Mouse (Mus musculus) ES-E14 (cell line): ENCODE results near the gene Hist1h2an. TPM values are rescaled to one million over a fixed set of nuclear protein-coding genes. Genes with fewer than 3 reads are reported as not detected.
A peak's percentile ranks its signal among the peaks of the same experiment; 100 is the strongest.
"Not testable (repeated sequence)": the region's sequence is repeated elsewhere in the genome, so short reads cannot be mapped to it uniquely, and the experiment has no call there.

ENCODE experiments used
- DNase-seq: peaks from one replicate; pipeline ENCODE4 v3.0.0-alpha.2; 2013; ENCODE audit warnings: low read depth, low spot score
- H3K27ac ChIP-seq: 2 replicates; pipeline ENCODE4 v1.5.1; 2012; ENCODE audit warnings: low read depth, mild to moderate bottlenecking, low read length, moderate library complexity, mixed read lengths; ENCODE audit not compliant: poor library complexity, insufficient read depth, severe bottlenecking
- H3K36me3 ChIP-seq: 2 replicates; pipeline ENCODE4 v1.6.1; 2012; ENCODE audit warnings: mild to moderate bottlenecking, low read length, moderate library complexity, mixed read lengths; ENCODE audit not compliant: control insufficient read depth, poor library complexity, insufficient read depth, severe bottlenecking
- H3K4me1 ChIP-seq, 2 experiments: fragments of 150-350 bp in 1 of 2; sonication (generic) in 1 of 2; 2 replicates each; pipeline ENCODE4 v1.6.1; 2012; ENCODE audit warnings: low read length in 2 of 2, mild to moderate bottlenecking in 1 of 2, mixed read lengths in 1 of 2; ENCODE audit not compliant: control insufficient read depth in 2 of 2, insufficient read depth in 2 of 2, poor library complexity in 1 of 2
- H3K4me3 ChIP-seq, 2 experiments: fragments of 150-350 bp in 1 of 2; sonication (generic) in 1 of 2; 2 replicates each; pipeline ENCODE4 v1.5.1; 2012; ENCODE audit warnings: low read length in 2 of 2, low read depth in 1 of 2, mild to moderate bottlenecking in 1 of 2, mixed read lengths in 1 of 2; ENCODE audit not compliant: insufficient read depth in 1 of 2, poor library complexity in 1 of 2, severe bottlenecking in 1 of 2
- H3K9ac ChIP-seq: 2 replicates; pipeline ENCODE4 v1.6.1; 2012; ENCODE audit warnings: low read depth, mild to moderate bottlenecking, low read length, mixed read lengths; ENCODE audit not compliant: poor library complexity, insufficient read depth, severe bottlenecking
- H3K9me3 ChIP-seq: fragments of 150-350 bp; sonication (generic); 2 replicates; pipeline ENCODE4 v1.6.1; 2012; ENCODE audit warnings: low read depth, mild to moderate bottlenecking, low read length; ENCODE audit not compliant: control insufficient read depth, insufficient read depth
- CHD2 ChIP-seq: IDR thresholded peaks from 2 replicates; pipeline ENCODE4 v1.6.1; 2014; ENCODE audit warnings: mild to moderate bottlenecking, low read depth, low read length, inconsistent platforms
- HCFC1 ChIP-seq: IDR thresholded peaks from 2 replicates; pipeline ENCODE4 v1.6.1; 2012; ENCODE audit warnings: low read length, inconsistent platforms, borderline replicate concordance; ENCODE audit not compliant: insufficient read depth
- MAFK ChIP-seq: IDR thresholded peaks from 2 replicates; pipeline ENCODE4 v1.6.1; 2014; ENCODE audit warnings: mild to moderate bottlenecking, low read depth, low read length, inconsistent platforms; ENCODE audit not compliant: insufficient read depth
- ZC3H11A ChIP-seq: IDR thresholded peaks from 2 replicates; pipeline ENCODE4 v1.6.1; 2012; ENCODE audit warnings: low read depth, mild to moderate bottlenecking, inconsistent platforms, low read length, borderline replicate concordance
- ZNF384 ChIP-seq: IDR thresholded peaks from 2 replicates; pipeline ENCODE4 v1.6.1; 2012; ENCODE audit warnings: low read depth, low read length, inconsistent platforms
- in situ Hi-C, 2 experiments: fragments of 600-800 bp; cut with MboI; formaldehyde crosslinking; loops; one replicate each; pipeline ENCODE4 v1.15.1; 2025; ENCODE audit warnings: low sequenced_read_pairs in 2 of 2, inconsistent platforms in 1 of 2; ENCODE audit not compliant: unreplicated experiment in 2 of 2
- total RNA-seq: library from RNA; depleted of rRNA; stranded (reverse); fragments of 300-350 nt; gene quantifications from 2 replicates; pipeline ENCODE4 v1.2.3, GENCODE M21; 2012; rRNA removed

Gene Hist1h2an
- 657 and 889 TPM in 2 replicates for total RNA-seq

GRCm38 (mm10) chr13:21786899-21787629 is at the start of gene Hist1h2an, which contains the start of gene Hist1h2bp:
Hist1h2an (minus strand) TSS chr13:21787218.
Hist1h2bp (plus strand) TSS chr13:21787461.
- Histone ChIP-seq H3K9ac (peak within 1 kb of the TSS; percentile 67), H3K27ac (peak within 1 kb of the TSS; percentile 84), H3K4me3 (peak within 1 kb of the TSS; percentile 52 to 55)
- H3K4me1 ChIP-seq, H3K36me3 ChIP-seq, H3K9me3 ChIP-seq, in situ Hi-C loops: not testable (repeated sequence)
- peak; percentile 92 for DNase-seq
- peak; percentile 82; the same call in 1 of the 2 replicates for TF ChIP-seq CHD2

DNA sequence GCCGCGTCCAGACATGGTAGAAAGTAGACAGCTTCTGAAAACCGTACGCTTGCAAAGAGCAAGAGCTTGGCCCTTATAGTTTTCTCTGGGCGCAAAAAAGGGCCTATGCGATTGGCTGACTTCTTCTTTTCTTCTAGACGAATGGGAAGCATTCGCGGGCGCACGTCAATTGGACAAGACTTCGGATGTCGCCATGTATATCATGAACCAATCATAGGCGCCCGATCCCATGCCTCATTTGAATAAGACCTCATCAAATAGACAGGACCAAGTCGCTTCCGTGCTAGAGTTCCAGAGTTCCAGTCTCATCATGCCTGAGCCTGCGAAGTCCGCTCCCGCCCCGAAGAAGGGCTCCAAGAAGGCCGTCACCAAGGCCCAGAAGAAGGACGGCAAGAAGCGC is 46.4 kb upstream of the Hist1h2an start, which contains the start of the genes Hist1h2ap and Hist1h2br:
Gene Hist1h2ap, minus strand, starts transcription at position 47 of the 400 bp plus-strand sequence.
Gene Hist1h2br, plus strand, starts transcription at position 283 of the 400 bp plus-strand sequence.
- in situ Hi-C loops = not testable (repeated sequence)

DNA sequence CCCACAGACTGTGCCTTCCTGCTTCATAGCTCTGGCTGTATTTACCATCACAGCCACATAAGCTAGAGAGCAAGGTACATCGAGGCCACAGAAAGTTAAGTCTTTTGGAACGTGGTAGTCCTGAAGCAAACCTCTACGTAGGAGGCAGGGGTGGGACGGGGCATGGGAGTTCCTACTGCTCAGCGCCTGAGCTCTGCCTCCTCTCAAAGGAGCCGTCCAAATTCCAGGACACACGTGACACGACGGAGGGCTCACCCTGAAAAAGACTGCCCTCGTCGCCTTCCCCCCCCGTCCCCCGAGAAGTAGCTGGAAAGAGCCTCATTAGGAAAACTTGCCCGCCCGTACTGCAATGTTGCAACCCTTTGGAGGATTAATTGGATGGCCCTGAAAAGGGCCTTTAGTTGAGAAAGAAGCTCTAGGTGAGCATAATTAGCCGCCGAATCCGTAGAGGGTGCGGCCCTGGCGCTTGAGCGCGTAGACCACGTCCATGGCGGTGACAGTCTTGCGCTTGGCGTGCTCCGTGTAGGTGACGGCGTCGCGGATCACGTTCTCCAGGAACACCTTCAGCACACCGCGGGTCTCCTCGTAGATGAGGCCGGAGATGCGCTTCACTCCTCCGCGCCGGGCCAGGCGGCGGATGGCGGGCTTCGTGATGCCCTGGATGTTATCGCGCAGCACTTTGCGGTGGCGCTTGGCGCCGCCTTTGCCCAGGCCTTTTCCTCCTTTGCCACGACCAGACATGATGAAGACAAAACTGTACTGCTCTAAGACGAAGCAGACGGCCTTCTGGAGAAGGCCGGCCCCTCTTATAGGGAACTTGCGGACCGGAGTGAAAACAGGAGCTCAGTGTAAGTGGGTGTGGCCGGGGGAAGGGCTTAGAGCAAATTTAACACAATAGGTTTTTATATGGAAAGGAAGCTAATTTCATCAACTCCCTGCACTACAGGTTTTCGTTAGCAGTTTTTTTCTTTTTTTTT is 44.7 kb upstream of the Hist1h2an start, which contains the start of gene Hist1h4n:
Gene Hist1h4n, minus strand, starts transcription at position 779 of the 977 bp plus-strand sequence.
- H3K4me1 ChIP-seq, in situ Hi-C loops, H3K36me3 ChIP-seq, H3K9me3 ChIP-seq, H3K9ac ChIP-seq, DNase-seq: not testable (repeated sequence)
- H3K4me3 ChIP-seq = peak within 1 kb of the TSS; percentile 23 to 46; a peak in 1 of 4 replicates
- peak within 1 kb of the TSS; percentile 25; the same call in 1 of the 2 replicates for H3K27ac ChIP-seq

More for the DNA sequence above, 46.4 kb upstream of the Hist1h2an start, which contains the start of the genes Hist1h2ap and Hist1h2br:
- not testable (repeated sequence) for H3K9ac ChIP-seq, H3K4me1 ChIP-seq, H3K9me3 ChIP-seq, H3K36me3 ChIP-seq, DNase-seq, H3K27ac ChIP-seq, H3K4me3 ChIP-seq

DNA sequence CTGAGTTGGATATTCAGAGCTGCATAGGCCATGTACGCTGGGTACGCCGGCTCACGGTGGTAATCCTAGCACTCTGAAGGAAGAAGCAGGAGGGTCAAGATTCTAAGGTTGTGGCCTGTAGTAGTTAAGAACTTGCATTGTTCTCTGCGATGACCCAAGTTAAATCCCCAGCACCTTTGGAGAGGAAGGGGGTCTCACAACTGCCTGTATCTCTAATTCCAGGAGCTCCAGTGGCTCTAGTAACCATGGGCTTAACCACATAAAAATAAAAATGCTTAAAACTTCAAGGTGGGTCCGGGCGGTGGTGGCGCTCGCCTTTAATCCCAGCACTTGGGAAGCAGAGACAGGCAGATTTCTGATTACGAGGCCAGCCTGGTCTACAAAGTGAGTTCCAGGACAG is 43.3 kb upstream of the Hist1h2an start:
- H3K4me3 ChIP-seq = peak overlapping the region; percentile 12 to 16; a peak in 1 of 4 replicates
- peak overlapping the region; percentile 70; the same call in 1 of the 2 replicates for H3K27ac ChIP-seq
- peaks cover under 1 to 12% of the 10 kb centered on the region in 2 experiments; a peak in 1 of 4 replicates for H3K4me1 ChIP-seq
- no peak for DNase-seq
- in situ Hi-C loops = no loop called here
- no peaks in the 10 kb centered on the region for H3K9me3 ChIP-seq
- H3K9ac ChIP-seq = peak overlapping the region; percentile 62; the same call in 1 of the 2 replicates
- no peak for TF ChIP-seq ZNF384
- no peak for TF ChIP-seq HCFC1
- TF ChIP-seq CHD2 = no peak
- no peak for TF ChIP-seq ZC3H11A
- no peak for TF ChIP-seq MAFK
- H3K36me3 ChIP-seq = no peaks in the 10 kb centered on the region
